Mouse (Mus musculus) kidney, embryonic 14.5 days (tissue): ENCODE results near the gene Pramel3. TPM values are rescaled to one million over a fixed set of nuclear protein-coding genes. Genes with fewer than 3 reads are reported as not detected.
"Not testable (repeated sequence)": the region's sequence is repeated elsewhere in the genome, so short reads cannot be mapped to it uniquely, and the experiment has no call there.

ENCODE experiments used
- ATAC-seq: fragments of 200-750 bp; cut with Nextera tagmentation; 2 replicates; pipeline ENCODE4 v1.8.0; 2017; ENCODE audit warnings: moderate number of reproducible peaks, mild to moderate bottlenecking, moderate TSS enrichment, moderate library complexity; ENCODE audit not compliant: low FRiP score, low TSS enrichment
- H3K27ac ChIP-seq: fragments of 300-500 bp; sonication (generic); 2 replicates; pipeline ENCODE4 v1.5.1; 2014; ENCODE audit warnings: low read depth, mild to moderate bottlenecking, low read length, moderate library complexity, mixed read lengths
- H3K27me3 ChIP-seq: fragments of 300-500 bp; sonication (generic); 2 replicates; pipeline ENCODE4 v1.6.1; 2014; ENCODE audit warnings: mild to moderate bottlenecking, low read length; ENCODE audit not compliant: control insufficient read depth, insufficient read depth
- H3K36me3 ChIP-seq: fragments of 300-500 bp; sonication (generic); 2 replicates; pipeline ENCODE4 v1.6.1; 2014; ENCODE audit warnings: low read length, mixed read lengths; ENCODE audit not compliant: control insufficient read depth, insufficient read depth
- H3K4me1 ChIP-seq: fragments of 300-500 bp; sonication (generic); 2 replicates; pipeline ENCODE4 v1.6.1; 2014; ENCODE audit warnings: low read length, mixed read lengths; ENCODE audit not compliant: control insufficient read depth, insufficient read depth
- H3K4me2 ChIP-seq: fragments of 300-500 bp; sonication (generic); replicated peaks from 2 replicates; pipeline ENCODE4 v1.6.1; 2014; ENCODE audit warnings: low read depth, mild to moderate bottlenecking, low read length
- H3K4me3 ChIP-seq: fragments of 300-500 bp; sonication (generic); 2 replicates; pipeline ENCODE4 v1.5.1; 2014; ENCODE audit warnings: mild to moderate bottlenecking, low read length
- H3K9ac ChIP-seq: fragments of 300-500 bp; sonication (generic); 2 replicates; pipeline ENCODE4 v1.6.1; 2014; ENCODE audit warnings: low read depth, mild to moderate bottlenecking, low read length, moderate library complexity
- H3K9me3 ChIP-seq: fragments of 300-500 bp; sonication (generic); 2 replicates; pipeline ENCODE4 v1.6.1; 2016; ENCODE audit warnings: low read length; ENCODE audit not compliant: control insufficient read depth
- WGBS: fragments of 180-500 bp; shearing (Covaris S2); extraction: QIAGEN DNeasy Blood & Tissue Kit; methylation state at CpG from one replicate; pipeline ENCODE4 v1.1.7; 2014; 5-methylcytosine and 5-hydroxymethylcytosine counted together
- polyA plus RNA-seq: library from polyadenylated mRNA; unstranded; fragments of >200 nt; fragmentation: Nextera tagmentation; extraction: Ambion mirVana; gene quantifications from 2 replicates; pipeline ENCODE4 v1.2.1, GENCODE M21; 2014

The Pramel3 gene
- polyA plus RNA-seq = not detected in 2 replicates

GRCm38 (mm10) chrX:135302007-135302406 is at the start of gene Pramel3:
Pramel3 (plus strand) TSS chrX:135302307.
- not testable (repeated sequence) for H3K9ac ChIP-seq, H3K27ac ChIP-seq, ATAC-seq, H3K4me2 ChIP-seq, H3K27me3 ChIP-seq, H3K36me3 ChIP-seq, H3K9me3 ChIP-seq, H3K4me1 ChIP-seq, H3K4me3 ChIP-seq
- WGBS = 95% methylated on average over 14 of the region's 14 CpGs

DNA sequence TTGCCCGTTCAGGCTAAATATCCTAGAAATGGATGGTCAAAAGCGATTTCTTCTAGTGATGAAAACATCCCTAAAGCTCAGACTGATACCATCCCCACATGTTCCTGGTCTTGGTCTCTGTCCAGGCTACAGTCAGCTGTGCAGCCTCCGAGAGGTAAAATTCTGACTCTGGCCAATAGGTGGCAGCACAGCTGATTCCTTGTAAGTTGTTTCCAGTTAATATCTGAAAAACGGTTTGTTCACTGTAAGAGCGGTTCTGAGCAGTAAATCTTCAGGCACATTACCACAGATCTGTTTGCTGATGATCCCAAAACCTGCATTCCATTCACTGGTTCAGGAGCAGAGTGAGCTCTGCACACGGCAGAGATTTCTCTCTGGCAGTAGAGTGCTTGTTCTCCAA is 58.6 kb downstream of the Pramel3 start:
- not testable (repeated sequence) for H3K9me3 ChIP-seq, H3K4me2 ChIP-seq, H3K36me3 ChIP-seq, H3K27me3 ChIP-seq, ATAC-seq, H3K9ac ChIP-seq, H3K27ac ChIP-seq, H3K4me3 ChIP-seq, H3K4me1 ChIP-seq
- WGBS = 52% methylated on average over 2 of the region's 6 CpGs

- ATAC-seq, H3K27ac ChIP-seq: not testable (repeated sequence)
- WGBS = no CpG with 5 or more reads among the region's 4 CpGs
Observed at GRCm38 (mm10) chrX:135361943-135362342, 59.8 kb downstream of the Pramel3 start.

More at GRCm38 (mm10) chrX:135361943-135362342, 59.8 kb downstream of the Pramel3 start:
- H3K9ac ChIP-seq, H3K4me2 ChIP-seq, H3K9me3 ChIP-seq, H3K36me3 ChIP-seq, H3K4me3 ChIP-seq, H3K27me3 ChIP-seq, H3K4me1 ChIP-seq: not testable (repeated sequence)

Other genes starting within 250 kb of the Pramel3 start
- gene Gm15023, start 124.7 kb upstream of the Pramel3 start, polyA plus RNA-seq = not detected in 2 replicates
- gene Tceal6, start 91.6 kb upstream of the Pramel3 start, polyA plus RNA-seq = not detected in 2 replicates
- not detected in 2 replicates for gene Gm5128, start 71.0 kb downstream of the Pramel3 start, polyA plus RNA-seq
- not detected in 2 replicates for gene Gm7903, start 131.5 kb downstream of the Pramel3 start, polyA plus RNA-seq
- gene AV320801, start 192.3 kb downstream of the Pramel3 start, polyA plus RNA-seq = not detected in 2 replicates